Mouse (Mus musculus) cerebellum, postnatal 25 days (tissue): Measurements from ENCODE around the gene Mob2.
A peak's percentile ranks its signal among the peaks of the same experiment; 100 is the strongest.

Source experiments
- DNase-seq, 2 experiments: peaks; one replicate each; pipeline ENCODE4 v3.0.0; 2021; ENCODE audit warnings: mixed read lengths in 2 of 2

The Mob2 gene

GRCm38 (mm10) chr7:142020827-142021226 is 40.0 kb downstream of the Mob2 start:
- no peak for DNase-seq

DNA sequence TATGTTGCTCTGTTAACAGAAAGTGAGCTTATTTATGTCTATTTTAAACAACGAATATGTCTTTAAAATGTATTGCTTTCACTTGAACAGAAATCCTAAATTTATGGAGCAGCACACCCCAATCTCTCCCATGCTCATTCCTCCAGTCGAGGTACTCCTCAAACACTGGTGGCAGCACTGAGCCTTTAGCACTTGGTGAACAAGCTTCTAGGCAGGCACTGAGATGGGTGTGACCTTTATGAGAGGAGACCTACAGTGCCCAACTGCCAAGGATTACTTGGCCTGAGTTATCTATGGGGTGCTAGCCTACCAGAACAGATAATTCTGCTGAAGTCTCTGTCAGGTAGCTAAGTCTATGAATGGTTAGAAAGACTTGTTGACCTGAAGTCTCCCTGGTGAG is 41.2 kb downstream of the Mob2 start:
- DNase-seq, result no peak

- peak; percentile 49 to 72 for DNase-seq
These were observed 44.3 kb downstream of the Mob2 start for GRCm38 (mm10) chr7:142016562-142016961.

DNA sequence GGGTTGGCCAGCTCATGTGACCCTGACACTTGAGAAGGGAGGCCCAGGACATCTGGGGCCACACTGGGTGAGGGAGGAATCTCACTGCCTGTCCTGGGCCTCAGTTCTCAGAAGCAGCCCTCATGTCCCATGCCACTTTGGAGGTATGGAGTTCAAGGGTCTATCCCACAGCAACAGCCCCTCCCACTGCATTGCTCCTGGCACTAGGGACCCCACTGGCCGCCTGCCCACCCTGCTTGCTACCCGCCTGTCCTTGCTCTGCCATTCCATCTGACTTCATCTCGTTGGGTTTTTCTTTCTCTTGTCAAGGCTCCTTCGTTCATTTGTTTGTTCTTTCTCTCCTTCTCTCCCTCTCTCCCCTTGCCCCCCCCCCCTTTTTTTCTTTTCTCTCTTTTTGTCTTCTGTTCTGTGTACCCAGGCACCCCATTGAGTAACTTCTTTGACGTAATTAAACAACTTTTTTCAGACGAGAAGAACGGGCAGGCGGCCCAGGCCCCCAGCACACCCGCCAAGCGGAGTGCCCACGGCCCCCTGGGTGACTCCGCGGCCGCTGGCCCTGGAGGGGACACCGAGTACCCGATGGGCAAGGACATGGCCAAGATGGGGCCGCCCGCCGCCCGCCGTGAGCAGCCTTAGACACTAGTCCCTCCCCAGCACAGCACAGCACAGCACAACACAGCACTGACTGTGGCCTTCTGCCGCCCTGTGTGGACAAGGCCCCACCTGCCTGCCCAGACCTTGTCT is 59.1 kb downstream of the Mob2 start:
- peak in 1 of 2 experiments; percentile 50 for DNase-seq

- peak; percentile 73 to 85 for DNase-seq
These were observed 60.2 kb downstream of the Mob2 start for GRCm38 (mm10) chr7:142000661-142001060.

GRCm38 (mm10) chr7:141994121-141994520 is 66.7 kb downstream of the Mob2 start:
- DNase-seq, result no peak

GRCm38 (mm10) chr7:141991183-141991582 is 69.7 kb downstream of the Mob2 start:
- peak in 1 of 2 experiments; percentile 17 for DNase-seq

DNA sequence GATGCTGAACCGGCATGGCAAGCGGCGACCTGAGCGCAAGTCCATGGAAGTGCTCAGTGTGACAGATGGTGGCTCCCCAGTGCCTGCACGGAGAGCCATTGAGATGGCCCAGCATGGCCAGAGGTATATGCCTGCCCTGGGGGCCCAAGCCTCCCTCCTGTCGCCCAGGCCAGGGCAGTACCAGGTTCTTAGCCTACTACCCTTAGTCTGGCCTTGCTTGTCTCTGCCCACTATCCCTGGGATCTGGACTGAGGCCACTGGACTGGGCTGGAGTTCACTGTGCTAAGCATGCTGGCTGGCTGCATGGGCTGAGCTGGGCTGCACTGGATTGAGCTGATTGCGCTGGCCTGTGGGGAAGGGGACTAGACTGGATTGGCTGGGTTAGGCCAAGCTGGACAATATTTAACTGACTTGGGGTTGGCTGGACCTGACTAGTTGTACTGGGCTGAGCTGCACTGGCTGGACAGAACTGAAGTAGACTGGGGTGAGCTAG is 72.5 kb downstream of the Mob2 start:
- DNase-seq, result peak; percentile 74 to 76

DNA sequence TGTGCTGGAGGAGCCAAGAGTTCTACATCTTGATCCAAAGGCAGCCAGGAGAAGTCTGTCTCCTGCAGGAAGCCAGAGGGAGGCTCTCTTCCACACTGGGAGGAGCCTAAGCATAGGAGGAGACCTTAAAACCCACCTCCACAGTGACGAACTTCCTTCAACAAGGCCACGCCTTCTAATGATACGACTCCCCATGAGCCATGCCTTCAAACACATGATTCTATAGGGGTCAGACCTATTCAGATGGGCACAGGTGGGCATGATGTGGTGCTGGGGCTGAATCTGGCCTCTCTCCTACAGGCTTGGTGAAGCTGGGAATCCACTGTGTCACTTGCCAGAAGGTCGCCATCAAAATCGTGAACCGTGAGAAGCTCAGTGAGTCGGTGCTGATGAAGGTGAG is 79.6 kb downstream of the Mob2 start:
- DNase-seq, result no peak

- DNase-seq, result peak; percentile 47 to 62
These were observed 81.6 kb downstream of the Mob2 start for GRCm38 (mm10) chr7:141979247-141979646.

GRCm38 (mm10) chr7:141978003-141978402 is 82.9 kb downstream of the Mob2 start:
- peak in 1 of 2 experiments; percentile 46 for DNase-seq

GRCm38 (mm10) chr7:141972831-141973619 is 87.8 kb downstream of the Mob2 start:
- DNase-seq, result peak; percentile 62 to 70

GRCm38 (mm10) chr7:141966281-141966680 is 94.6 kb downstream of the Mob2 start:
- no peak for DNase-seq

DNA sequence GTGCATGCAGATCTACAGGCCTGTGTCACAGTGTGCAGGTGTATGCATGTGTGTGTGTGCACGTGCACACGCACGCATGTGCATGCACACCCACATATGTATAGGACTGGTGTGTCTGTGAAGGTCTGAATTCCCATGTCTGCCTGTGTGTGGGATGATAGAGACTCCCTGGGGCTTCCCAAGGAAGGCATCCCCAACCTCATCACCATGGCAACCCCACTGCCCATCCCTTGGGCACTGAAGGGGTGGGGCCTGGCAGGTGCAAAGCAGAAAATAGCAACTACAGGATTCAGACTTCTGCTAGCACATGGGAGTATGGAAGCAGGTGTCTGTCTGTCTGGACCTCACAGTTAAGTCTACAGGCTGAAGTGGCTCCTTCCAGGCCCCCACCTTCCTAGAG is 98.3 kb downstream of the Mob2 start:
- no peak for DNase-seq

- peak; percentile 69 to 72 for DNase-seq
These were observed 99.4 kb downstream of the Mob2 start for GRCm38 (mm10) chr7:141961491-141961890.

DNA sequence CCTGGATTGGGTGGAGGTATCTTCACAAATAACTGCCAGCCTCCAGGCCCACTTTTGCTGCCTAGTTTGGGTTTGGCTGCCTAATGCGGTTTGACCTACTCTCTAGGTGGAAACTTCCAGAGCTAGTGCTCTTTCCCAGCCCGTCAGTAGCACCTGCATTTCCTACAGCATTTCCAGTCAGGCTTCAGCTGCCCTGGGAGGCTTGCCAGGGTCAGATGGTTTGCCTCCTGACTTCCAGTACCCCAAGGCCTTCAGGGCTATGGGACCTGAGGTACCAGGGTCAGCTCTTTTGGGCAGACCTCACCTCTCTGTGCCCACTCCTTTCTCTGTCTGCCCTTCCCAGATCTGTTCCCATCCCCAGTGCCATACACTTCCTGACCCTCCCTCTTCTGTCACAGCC is 99.9 kb downstream of the Mob2 start:
- peak; percentile 59 to 71 for DNase-seq

- peak in 1 of 2 experiments; percentile 7 for DNase-seq
These were observed 101.7 kb downstream of the Mob2 start for GRCm38 (mm10) chr7:141959133-141959532.
